Mouse (Mus musculus): ENCODE measurements at regions not wholly inside any gene's neighbourhood (a gene's known extent, or its start where the extent isn't known, plus 50 kb on each side); places are given as distances from the start of the nearest gene placed in this dataset.
A peak's percentile ranks its signal among the peaks of the same experiment; 100 is the strongest.

- no peaks in the 10 kb centered on the region for H3K36me3 ChIP-seq
- no peak overlapping the region for H3K4me2 ChIP-seq
- no peaks in the 10 kb centered on the region for H3K4me1 ChIP-seq (replicated peaks)
- no peak for ATAC-seq (ENCODE audit: low FRiP score)
- H3K9me3 ChIP-seq: no peaks in the 10 kb centered on the region
- no peak overlapping the region for H3K4me3 ChIP-seq
- H3K27me3 ChIP-seq: no peaks in the 10 kb centered on the region
- 82% methylated on average over 4 of the region's 4 CpGs for whole genome bisulfite sequencing
- no peak overlapping the region for H3K27ac ChIP-seq
- no peak overlapping the region for H3K9ac ChIP-seq
These were observed 136.8 kb downstream of the Zfp281 start for GRCm38 (mm10) chr1:136761467-136761866.

- Histone ChIP-seq H3K27me3 (no peaks in the 10 kb centered on the region), H3K9ac (no peak overlapping the region), H3K4me1 (replicated peaks) (peaks cover 9% of the 10 kb centered on the region), H3K27ac (peak overlapping the region; percentile 70), H3K4me2 (peak overlapping the region; percentile 35), H3K9me3 (peaks cover 3% of the 10 kb centered on the region; the same call in 1 of the 2 replicates), H3K4me3 (0 out of 2 replicates have a peak overlapping the region, but pooled peaks have one; percentile 3), H3K36me3 (no peaks in the 10 kb centered on the region)
- ATAC-seq (ENCODE audit: low FRiP score): peak; percentile 73
- 2% methylated on average over 10 of the region's 10 CpGs for WGBS
These were observed 144.3 kb downstream of the Zfp281 start for GRCm38 (mm10) chr1:136768969-136769401.

- ATAC-seq (ENCODE audit: low FRiP score): no peak
- Histone ChIP-seq H3K4me1 (replicated peaks) (peaks cover 32% of the 10 kb centered on the region), H3K9me3 (peaks cover 3% of the 10 kb centered on the region; the same call in 1 of the 2 replicates), H3K9ac (no peak overlapping the region), H3K4me3 (no peak overlapping the region), H3K27me3 (0 out of 2 replicates have a peak, but pooled peaks cover 7% of the 10 kb centered on the region), H3K36me3 (no peaks in the 10 kb centered on the region), H3K27ac (no peak overlapping the region), H3K4me2 (no peak overlapping the region)
- WGBS: 93% methylated on average over 6 of the region's 6 CpGs
These were observed 149.0 kb downstream of the Zfp281 start for GRCm38 (mm10) chr1:136773743-136774142.

DNA sequence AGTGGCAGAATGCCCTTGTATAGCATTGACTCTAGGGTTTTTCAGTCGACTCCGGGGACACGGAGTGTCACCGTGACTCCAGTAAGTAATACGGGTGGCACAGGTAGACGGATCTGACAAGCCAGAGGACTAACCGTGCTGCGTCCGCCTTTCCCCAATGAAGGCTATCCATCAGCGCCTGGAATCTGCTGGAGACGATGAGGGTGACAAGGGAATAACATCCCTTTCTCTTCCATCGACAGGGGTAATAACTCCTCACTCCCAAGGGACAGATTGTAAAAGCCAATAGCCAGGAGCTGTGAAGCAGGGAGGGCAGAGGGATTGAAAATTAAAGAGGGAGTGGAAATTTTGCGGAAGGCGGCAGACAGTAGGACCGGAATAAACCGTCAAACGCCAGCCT is 151.5 kb downstream of the Zfp281 start:
- peak overlapping the region; percentile 20 for H3K4me2 ChIP-seq
- H3K9ac ChIP-seq: no peak overlapping the region
- peaks cover 3% of the 10 kb centered on the region; the same call in 1 of the 2 replicates for H3K9me3 ChIP-seq
- no peak overlapping the region for H3K27ac ChIP-seq
- WGBS: 42% methylated on average over 17 of the region's 17 CpGs
- no peaks in the 10 kb centered on the region for H3K36me3 ChIP-seq
- H3K4me1 ChIP-seq (replicated peaks): peaks cover 26% of the 10 kb centered on the region
- no peak overlapping the region for H3K4me3 ChIP-seq
- ATAC-seq (ENCODE audit: low FRiP score): no peak; the same call in 1 of the 2 replicates
- peaks cover 19% of the 10 kb centered on the region for H3K27me3 ChIP-seq

DNA sequence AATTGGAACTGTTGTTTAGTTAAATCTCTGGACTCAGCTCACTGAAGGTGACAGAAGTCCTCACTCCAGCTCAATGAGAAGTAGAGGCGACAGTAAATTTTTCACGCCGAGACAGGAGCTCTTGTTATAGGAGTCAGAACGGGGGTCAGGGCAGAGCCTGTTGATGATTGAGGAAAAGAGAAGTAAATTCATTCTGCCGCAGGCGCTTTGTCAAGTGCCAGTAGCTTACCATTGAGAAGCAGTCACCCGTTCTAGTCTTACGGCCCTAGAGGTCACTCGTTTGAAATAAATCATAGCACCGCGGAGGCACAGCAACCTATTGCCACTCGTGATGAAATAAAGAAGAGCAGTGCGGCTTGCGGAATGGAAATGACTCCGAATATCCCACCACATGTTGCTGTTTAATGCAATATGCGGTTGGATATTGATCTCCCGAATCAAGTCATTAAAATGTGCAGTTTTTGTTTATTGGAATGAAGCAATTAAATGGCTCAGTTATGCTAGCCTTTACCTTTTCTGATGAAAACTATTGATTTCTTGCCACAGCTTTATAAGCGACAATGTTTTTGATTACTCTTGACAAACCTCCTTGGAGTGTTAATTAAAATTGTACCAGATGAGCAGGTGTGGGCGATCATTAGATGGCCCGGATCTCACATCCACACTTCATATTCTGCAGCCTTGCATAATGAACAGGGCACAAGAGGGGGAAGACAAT is 152.7 kb downstream of the Zfp281 start:
- WGBS: 14% methylated on average over 20 of the region's 20 CpGs
- H3K27ac ChIP-seq: no peak overlapping the region
- H3K9ac ChIP-seq: no peak overlapping the region
- H3K4me3 ChIP-seq: peak overlapping the region; percentile 11
- H3K36me3 ChIP-seq: no peaks in the 10 kb centered on the region
- peak overlapping the region; percentile 42 for H3K4me2 ChIP-seq
- peaks cover 38% of the 10 kb centered on the region for H3K4me1 ChIP-seq (replicated peaks)
- peak; percentile 11; the same call in 1 of the 2 replicates for ATAC-seq (ENCODE audit: low FRiP score)
- H3K9me3 ChIP-seq: peaks cover 3% of the 10 kb centered on the region; the same call in 1 of the 2 replicates
- peaks cover 22% of the 10 kb centered on the region for H3K27me3 ChIP-seq

GRCm38 (mm10) chr1:136779384-136779783 is 154.7 kb downstream of the Zfp281 start:
- H3K36me3 ChIP-seq: no peaks in the 10 kb centered on the region
- H3K27ac ChIP-seq: no peak overlapping the region
- H3K4me1 ChIP-seq (replicated peaks): peaks cover 42% of the 10 kb centered on the region
- no peaks in the 10 kb centered on the region for H3K9me3 ChIP-seq
- 74% methylated on average over 8 of the region's 8 CpGs for WGBS
- ATAC-seq (ENCODE audit: low FRiP score): no peak
- H3K4me3 ChIP-seq: no peak overlapping the region
- H3K4me2 ChIP-seq: no peak overlapping the region
- peaks cover 22% of the 10 kb centered on the region for H3K27me3 ChIP-seq
- H3K9ac ChIP-seq: no peak overlapping the region

GRCm38 (mm10) chr1:136781561-136782025 is 156.9 kb downstream of the Zfp281 start:
- Histone ChIP-seq H3K27ac (peak overlapping the region; percentile 24; the same call in 1 of the 2 replicates), H3K9ac (peak overlapping the region; percentile 58), H3K9me3 (no peaks in the 10 kb centered on the region), H3K4me3 (peak overlapping the region; percentile 40), H3K4me1 (replicated peaks) (peaks cover 32% of the 10 kb centered on the region), H3K4me2 (peak overlapping the region; percentile 66), H3K36me3 (no peaks in the 10 kb centered on the region), H3K27me3 (peaks cover 22% of the 10 kb centered on the region)
- 10% methylated on average over 18 of the region's 18 CpGs for WGBS
- ATAC-seq (ENCODE audit: low FRiP score): peak; percentile 68

DNA sequence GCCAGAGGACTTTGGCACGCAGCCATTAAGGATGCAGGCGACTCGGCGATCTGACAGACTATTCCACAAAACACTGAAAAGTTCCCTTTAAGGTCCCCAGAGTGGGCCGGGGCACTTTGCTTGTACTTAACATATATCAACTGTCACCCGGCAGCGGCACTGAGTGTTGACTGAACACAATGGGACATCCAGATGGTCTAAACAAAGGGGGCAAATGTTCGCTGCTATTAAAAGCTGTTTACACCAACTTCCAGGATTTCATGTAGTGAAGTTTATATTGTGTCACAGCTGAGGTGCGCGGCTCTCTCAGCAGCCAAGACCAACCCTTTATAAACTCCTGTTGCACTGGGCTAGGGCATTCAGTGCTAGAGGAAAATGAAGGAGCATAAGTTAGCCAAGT is 157.6 kb downstream of the Zfp281 start:
- Histone ChIP-seq H3K36me3 (no peaks in the 10 kb centered on the region), H3K4me1 (replicated peaks) (peaks cover 25% of the 10 kb centered on the region), H3K27me3 (peaks cover 17% of the 10 kb centered on the region), H3K4me2 (peak overlapping the region; percentile 66), H3K9ac (0 out of 2 replicates have a peak overlapping the region, but pooled peaks have one; percentile 58), H3K9me3 (no peaks in the 10 kb centered on the region), H3K4me3 (peak overlapping the region; percentile 40), H3K27ac (no peak overlapping the region)
- WGBS: 7% methylated on average over 10 of the region's 10 CpGs
- no peak for ATAC-seq (ENCODE audit: low FRiP score)

DNA sequence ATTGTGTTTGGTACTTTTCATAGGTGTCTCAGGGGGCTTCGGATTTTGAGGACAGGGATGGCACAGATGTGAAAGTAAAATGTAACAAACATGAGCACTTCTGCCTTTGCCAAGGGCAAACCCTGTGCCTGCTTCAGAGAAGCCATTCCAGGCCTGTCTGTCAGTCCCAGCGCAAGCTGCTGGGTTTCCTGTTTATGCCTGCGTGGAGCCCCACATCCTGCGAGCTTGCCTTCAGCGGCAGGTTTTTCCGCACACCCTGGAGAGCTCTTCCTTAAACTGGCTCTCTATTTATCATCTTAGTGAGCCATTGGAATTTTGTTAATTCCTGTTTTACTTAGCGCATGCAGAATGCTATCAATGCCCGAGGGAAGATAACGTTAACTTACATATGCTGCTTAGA is 159.5 kb downstream of the Zfp281 start:
- 70% methylated on average over 9 of the region's 9 CpGs for WGBS

GRCm38 (mm10) chr1:136788979-136789513 is 164.3 kb downstream of the Zfp281 start:
- peak overlapping the region; percentile 25; the same call in 1 of the 2 replicates for H3K4me2 ChIP-seq

More for the DNA sequence above, 159.5 kb downstream of the Zfp281 start:
- H3K27me3 ChIP-seq: peaks cover 17% of the 10 kb centered on the region
- no peak overlapping the region for H3K9ac ChIP-seq
- H3K4me1 ChIP-seq (replicated peaks): peaks cover 19% of the 10 kb centered on the region
- H3K4me2 ChIP-seq: no peak overlapping the region
- no peak overlapping the region for H3K27ac ChIP-seq
- no peaks in the 10 kb centered on the region for H3K36me3 ChIP-seq
- no peak overlapping the region for H3K4me3 ChIP-seq
- H3K9me3 ChIP-seq: no peaks in the 10 kb centered on the region
- ATAC-seq (ENCODE audit: low FRiP score): no peak

DNA sequence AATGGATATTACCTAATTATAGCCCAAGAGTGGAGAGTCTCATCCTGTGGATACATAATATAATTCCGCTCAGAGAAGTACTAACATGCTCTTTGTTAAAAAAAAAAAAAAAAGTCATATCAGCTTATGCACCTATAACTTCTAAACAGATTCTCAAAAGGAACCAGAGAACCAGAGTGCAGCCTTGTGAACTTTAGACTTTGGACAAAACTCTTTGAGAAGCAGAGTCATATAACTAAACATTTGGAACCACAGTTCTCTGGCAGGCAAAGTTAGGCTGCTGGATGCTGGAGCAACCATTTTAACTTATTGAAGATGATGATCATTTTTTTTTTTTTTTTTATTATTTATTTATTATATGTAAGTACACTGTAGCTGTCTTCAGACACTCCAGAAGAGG is 166.9 kb downstream of the Zfp281 start:
- H3K9me3 ChIP-seq: no peaks in the 10 kb centered on the region
- H3K27ac ChIP-seq: no peak overlapping the region
- peaks cover 9% of the 10 kb centered on the region; the same call in 1 of the 2 replicates for H3K27me3 ChIP-seq
- H3K4me2 ChIP-seq: no peak overlapping the region
- H3K4me1 ChIP-seq (replicated peaks): no peaks in the 10 kb centered on the region
- no peak for ATAC-seq (ENCODE audit: low FRiP score)
- no peak overlapping the region for H3K4me3 ChIP-seq
- no peaks in the 10 kb centered on the region for H3K36me3 ChIP-seq
- H3K9ac ChIP-seq: no peak overlapping the region
- 92% methylated on average over 1 of the region's 1 CpGs for WGBS

More at GRCm38 (mm10) chr1:136788979-136789513, 164.3 kb downstream of the Zfp281 start:
- Histone ChIP-seq H3K27me3 (peaks cover 9% of the 10 kb centered on the region; the same call in 1 of the 2 replicates), H3K4me3 (no peak overlapping the region), H3K9ac (no peak overlapping the region), H3K36me3 (no peaks in the 10 kb centered on the region), H3K9me3 (no peaks in the 10 kb centered on the region), H3K27ac (no peak overlapping the region), H3K4me1 (replicated peaks) (no peaks in the 10 kb centered on the region)
- ATAC-seq (ENCODE audit: low FRiP score): no peak
- WGBS: 67% methylated on average over 30 of the region's 30 CpGs

All from hindbrain, embryonic 13.5 days (tissue).